Mouse (Mus musculus) gastrocnemius, postnatal 25 days (tissue): ENCODE results near the gene Capn5. TPM values are rescaled to one million over a fixed set of nuclear protein-coding genes. Genes with fewer than 3 reads are reported as not detected.

Experiments
- DNase-seq: peaks from one replicate; pipeline ENCODE4 v3.0.0; 2022
- total RNA-seq, 2 experiments: library from RNA; stranded (reverse); gene quantifications; 1 replicate in 1 of 2; 2 replicates in 1 of 2; pipeline ENCODE4 v1.2.3; 2021

The Capn5 gene
- total RNA-seq, 2 experiments from 2014 or later: 1.6 to 2.4 TPM

DNA sequence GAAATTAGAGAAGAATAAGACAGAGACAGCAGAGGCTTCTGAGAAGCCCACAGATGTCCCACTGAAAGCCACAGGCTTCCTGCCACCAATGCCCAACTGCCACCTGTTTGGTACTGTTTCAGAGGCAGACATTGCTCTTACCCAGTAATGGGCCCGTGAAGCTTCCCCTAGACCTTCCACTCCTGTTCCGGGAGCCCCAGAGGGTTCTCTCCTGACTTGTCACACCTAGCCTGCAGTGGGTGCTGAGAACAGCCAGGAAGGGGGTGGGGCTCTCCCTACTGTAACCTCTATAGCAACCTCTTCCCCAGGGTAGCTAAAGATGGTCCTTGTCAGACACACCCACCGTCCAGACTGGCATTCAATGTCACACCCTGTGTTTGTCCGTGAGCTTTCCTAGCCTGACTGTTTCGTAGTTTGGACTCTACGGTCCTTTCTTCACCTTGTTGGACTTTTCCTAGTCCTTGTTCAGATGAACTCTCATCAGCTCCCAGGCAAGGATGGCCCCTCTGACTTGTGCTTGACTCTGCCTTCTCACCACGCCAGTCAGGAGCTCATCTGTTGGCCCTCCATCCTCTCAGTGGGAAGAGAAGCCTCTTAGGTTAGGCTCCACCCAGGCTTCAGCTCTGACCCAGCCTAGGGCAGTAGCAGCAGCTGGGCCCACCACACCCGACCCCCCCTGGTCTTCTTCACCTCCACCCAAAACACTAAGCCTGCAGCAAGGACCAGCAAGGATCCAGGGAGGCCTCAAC is 1.6 kb downstream of the Capn5 start:
- no peak for DNase-seq

- DNase-seq: no peak
Measured at GRCm38 (mm10) chr7:98174883-98175755, 3.0 kb downstream of the Capn5 start.

- DNase-seq: no peak
Measured at GRCm38 (mm10) chr7:98173408-98173807, 4.7 kb downstream of the Capn5 start.

- no peak for DNase-seq
Measured at GRCm38 (mm10) chr7:98172661-98173060, 5.4 kb downstream of the Capn5 start.

DNA sequence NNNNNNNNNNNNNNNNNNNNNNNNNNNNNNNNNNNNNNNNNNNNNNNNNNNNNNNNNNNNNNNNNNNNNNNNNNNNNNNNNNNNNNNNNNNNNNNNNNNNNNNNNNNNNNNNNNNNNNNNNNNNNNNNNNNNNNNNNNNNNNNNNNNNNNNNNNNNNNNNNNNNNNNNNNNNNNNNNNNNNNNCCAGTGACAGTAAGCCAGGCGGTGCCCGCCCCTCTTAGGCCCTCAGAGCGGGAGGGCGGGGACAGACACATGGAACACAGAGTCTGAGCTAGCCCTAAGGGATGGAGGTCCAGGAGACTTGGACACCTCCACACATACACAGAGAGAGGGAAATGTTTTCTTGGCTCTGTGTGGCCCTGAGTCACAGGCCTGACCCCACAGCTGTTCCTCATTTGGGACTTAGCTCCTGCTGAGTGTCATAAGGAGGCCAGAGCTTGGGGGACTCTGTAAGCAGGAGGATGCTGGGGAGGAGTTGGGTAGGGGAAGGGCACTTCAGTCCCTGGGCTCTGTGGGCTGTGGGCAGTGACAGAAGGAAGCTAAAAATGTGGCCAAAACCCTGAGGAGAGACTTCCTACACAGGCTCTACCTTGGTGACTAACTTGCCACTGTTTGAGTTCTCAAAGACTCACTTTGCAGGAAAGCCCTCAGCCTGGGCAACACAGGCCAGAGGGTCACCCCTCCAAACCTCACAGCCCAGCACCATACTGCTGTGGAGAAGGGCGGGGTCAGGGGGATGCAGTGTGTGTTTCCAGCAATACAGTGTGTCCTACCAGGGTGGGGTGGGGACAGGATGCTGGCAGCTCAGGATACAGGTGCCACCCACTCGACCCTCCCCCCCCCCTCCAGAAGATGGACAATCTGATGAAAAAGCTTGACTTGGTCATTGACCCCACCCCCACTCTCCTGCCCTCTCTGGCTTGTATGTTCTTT is 6.7 kb downstream of the Capn5 start:
- DNase-seq: peak; percentile 81

DNA sequence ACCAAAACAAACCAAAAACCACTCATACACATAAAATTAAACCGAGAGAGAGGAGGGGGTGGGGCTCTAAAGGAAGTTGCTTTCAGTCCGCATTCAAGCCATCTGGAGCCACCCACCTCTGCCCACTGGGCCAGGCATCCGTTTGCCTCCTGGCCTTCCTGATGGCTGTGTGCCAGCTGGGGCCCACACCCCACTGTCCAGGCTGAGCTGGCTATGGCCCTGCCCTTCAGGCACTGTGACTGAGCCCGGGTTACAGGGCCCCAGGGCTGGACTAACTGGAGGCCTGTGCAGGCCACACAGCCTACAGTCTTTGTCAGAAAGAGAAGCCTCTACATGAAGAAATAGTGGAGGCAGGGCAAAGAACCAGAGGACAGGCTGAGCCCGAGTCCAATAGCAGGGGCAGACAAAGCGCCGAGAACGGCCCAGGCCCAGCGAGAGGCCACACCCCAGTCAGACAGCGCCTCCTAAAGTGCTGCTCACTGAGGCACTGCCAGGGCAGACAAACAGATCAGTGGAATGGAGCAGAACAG is 13.0 kb downstream of the Capn5 start:
- peak; percentile 38 for DNase-seq

DNA sequence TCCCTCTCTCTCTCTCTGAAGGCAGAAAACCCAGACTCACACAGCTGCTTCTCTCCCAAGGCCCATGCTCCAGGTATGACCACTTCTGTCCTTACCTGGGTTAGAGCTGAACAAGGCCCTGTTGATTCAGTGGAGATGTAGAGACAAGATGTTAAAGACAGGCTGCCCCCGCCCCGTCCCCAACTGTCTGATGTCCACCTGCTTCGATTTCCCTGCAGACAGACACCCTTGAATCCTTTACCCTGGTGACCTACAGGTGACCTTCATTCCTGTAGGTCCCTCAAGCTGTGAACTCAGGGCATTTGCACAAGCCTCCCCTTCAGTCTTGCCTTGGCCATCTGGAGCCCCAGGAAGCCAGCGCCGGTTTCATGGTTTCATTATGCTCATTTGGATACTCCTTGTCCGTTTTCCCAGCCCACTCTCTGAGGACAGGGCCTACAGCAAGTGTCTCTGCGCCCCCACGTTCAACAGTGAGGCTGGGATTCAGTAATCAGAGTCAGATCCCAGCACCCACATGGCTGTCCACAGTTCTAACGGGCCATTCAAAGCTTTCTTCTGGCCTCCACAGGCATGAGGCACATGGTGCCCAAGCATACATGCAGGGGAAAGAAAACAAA is 13.6 kb downstream of the Capn5 start:
- DNase-seq: no peak

DNA sequence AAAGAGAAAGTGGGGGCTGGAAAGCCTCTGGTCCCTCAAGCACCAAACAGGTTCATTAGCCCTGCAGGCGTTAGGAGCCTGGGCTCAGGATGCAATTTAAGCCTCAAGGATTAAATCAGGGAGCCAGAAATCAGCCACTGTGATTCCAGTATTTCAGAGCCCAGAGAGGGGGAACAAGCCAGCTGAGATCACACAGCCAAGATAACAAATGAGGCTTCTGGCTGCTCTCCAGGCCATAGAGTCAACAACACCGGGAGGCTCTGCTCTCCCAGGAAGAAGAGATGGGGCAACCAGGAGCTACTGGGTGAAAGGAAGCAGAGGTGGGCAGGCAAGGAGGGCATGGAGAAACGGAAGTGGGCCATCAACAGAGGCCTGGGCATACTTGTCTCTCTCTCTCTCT is 14.4 kb downstream of the Capn5 start:
- peak; percentile 7 for DNase-seq

DNA sequence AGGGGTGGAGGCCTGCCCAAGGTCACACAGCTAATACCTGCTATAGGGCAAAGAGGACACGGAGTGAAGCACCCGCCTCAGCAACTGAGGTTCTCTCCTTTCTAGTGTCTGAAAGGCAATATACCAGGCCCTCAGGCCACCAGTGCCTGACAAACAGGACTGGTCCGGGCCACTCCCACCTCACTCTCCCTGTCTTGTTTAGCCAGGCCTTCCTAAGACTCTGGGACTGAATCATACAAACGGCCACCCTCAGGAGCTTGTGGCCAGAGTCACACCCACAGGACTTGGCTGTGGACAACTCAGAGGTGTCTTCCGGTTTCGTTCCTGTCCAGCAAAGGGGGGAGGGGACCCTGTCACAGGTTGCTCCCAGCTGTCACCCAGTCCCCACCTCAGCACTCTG is 15.8 kb downstream of the Capn5 start:
- DNase-seq: no peak

DNA sequence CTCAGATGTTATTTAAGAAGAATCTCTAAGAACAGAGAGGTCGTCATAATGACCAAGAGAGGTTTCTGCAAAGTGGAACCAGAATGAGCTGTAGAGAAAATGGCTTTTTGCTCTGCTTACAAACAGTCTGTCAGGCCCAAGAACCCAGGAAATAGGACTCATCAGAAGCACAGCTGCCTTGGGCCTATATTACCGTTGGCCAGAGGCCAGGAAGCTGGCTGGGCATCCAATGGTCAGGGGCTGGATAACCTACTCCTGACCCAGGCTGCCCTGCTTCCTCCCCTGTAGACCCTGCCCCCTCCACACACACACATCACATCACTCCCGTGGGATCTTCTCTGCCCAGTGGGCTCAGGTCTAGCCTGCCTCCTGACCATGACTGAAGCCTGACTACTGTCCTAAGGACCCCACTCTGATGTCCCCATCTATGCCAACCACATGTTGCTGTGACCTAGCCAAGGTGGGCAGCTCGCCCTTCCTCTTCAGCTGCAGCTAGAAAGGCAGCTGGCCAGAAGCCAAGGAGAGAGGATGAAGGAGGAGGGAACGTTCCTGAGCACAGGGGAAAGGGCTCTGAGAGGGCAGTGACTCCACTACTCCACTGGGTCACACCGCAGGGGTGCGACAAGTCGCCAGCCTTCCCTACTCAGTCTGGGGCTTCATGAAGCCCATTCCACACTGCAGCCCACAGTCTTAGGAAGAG is 17.9 kb downstream of the Capn5 start:
- no peak for DNase-seq

- no peak for DNase-seq
Measured at GRCm38 (mm10) chr7:98158481-98158880, 19.6 kb downstream of the Capn5 start.

DNA sequence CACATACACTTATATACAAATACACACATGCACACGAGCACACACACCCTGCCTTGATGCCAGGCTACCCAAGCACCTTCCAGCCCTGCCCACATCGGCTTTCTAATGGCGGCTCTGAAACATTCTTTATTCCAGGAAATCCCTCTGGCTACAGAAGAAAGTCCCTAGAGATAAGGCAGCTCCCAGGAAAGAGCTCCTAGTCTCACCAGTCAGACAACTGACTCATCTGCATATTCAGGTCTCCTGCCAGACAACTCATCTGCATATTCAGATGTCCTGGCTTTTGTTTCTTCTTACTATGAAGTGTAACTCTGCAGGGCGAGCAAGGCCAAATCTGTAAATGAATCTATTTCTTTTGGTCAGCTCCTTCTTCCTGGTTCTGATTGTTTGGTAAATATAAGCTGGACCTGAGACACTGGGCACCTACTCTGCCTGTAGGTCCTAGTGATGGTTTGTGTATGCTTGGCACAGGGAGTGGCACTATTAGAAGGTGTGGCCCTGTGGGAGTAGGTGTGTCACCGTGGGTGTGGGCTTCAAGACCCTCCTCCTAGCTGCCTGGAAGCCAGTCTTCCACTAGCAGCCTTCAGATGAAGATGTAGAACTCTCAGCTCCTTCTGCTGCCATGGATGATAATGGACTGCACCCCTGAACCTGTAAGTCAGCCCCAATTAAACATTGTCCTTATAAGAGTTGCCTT is 20.3 kb downstream of the Capn5 start:
- DNase-seq: no peak

- DNase-seq: no peak
Measured at GRCm38 (mm10) chr7:98156280-98156665, 21.8 kb downstream of the Capn5 start.

DNA sequence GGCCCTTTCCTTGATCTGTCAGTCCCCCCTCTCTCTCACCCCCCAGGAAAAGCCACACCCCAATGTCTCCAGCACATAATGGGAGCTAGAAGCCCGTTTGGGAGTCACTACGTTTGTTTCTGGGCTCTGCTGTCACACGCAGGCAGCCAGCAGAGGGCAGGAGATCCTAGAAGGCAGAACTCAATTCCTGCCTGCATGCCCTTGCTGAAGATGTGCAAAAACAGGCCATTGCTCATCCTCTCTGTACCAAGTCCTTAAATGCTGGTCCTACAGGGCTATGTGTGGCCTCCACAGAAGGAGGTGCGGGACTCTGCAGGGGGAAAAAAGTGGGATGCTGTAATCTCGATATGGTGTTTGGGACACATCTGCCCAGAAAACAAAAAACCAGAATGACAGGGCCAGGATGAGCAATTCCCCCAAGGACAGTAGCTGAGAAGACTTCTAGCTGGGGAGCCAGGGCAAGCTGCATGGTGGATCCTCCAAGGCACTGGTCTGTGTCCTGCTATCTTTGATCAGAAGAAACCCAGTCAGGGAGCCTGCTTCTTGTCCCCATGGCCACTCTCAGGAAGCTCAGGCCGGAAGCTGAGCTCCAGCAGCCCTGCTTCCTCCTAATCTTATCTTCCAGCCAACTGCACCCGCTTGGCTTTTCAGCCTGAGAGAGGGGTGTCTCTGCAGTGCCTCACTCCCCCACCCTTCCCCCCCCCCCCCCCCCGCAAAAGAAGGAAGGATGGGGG is 22.4 kb downstream of the Capn5 start:
- DNase-seq: peak; percentile 46

- DNase-seq: no peak
Measured at GRCm38 (mm10) chr7:98153892-98154291, 24.2 kb downstream of the Capn5 start.

- DNase-seq: no peak
Measured at GRCm38 (mm10) chr7:98153345-98153744, 24.7 kb downstream of the Capn5 start.

- no peak for DNase-seq
Measured at GRCm38 (mm10) chr7:98152400-98152799, 25.7 kb downstream of the Capn5 start.

DNA sequence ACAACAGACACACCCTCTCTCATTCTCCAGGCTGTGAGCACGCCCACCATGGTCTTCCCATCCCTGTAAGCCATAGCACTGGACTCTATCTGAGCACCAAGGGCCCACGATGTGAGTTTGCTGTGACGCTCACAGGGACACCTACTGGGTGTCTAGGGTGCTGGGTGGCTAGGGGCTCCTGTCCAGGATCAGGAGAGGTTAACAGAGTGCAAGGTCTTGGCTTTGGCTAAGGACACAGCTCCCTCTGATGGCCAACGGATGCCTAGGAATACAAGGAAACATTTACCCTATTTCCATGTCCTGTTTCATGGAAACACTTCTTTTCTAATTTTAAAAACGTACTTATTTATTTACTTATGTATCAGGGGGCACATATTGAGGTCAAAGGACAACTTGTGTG is 27.5 kb downstream of the Capn5 start:
- no peak for DNase-seq

DNA sequence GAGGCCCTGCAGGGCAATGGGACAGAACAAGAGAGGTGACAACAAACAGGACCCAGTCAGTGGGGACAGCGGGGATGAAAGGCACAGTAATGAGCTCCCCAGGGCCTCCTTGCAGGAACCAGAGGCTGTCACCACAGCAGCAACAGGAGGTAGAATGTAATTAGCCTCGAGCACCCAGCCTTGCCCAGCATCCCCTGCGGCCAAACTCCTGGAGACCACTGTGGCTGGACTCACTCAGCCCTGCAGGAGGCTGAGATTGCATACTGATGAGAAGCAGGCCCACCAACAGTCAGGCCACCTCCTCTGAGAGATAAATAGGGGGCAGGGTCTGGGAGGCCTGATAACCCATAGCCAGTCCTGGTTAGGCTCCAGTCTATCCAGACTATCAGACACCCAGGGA is 28.3 kb downstream of the Capn5 start:
- no peak for DNase-seq
